Mouse (Mus musculus): Measurements from ENCODE around the gene Ankrd61.

DNA sequence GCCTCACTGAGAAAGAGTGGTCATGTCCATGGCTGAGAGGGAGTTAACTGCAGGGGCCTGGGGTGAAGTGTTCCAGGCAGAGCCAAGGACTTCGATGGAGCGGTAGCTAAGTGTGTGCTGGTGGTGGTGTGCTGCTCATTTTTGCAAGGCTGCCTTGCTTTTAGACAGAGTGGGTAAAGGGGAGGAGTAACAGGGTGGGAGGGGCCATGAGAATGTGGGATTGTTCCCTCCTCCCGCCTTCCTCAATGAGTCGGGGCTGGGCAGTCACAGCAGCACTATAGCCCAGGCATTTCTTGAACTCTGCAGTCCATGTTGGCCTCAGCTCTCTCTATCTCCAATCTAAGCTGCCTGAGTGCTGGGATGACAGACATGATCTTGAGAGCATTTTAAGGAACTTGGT is 22.9 kb downstream of the Ankrd61 start:
- TF ChIP-seq POLR2A (IDR thresholded peaks at IDR 0.05; ENCODE audit: borderline replicate concordance, extremely low read depth, insufficient read depth, insufficient read length, poor library complexity, severe bottlenecking) (no peak), CTCF (IDR thresholded peaks at IDR 0.05; ENCODE audit: borderline replicate concordance, extremely low read depth, insufficient read depth, insufficient read length) (no peak)
